Mouse (Mus musculus) brown adipose tissue, adult 24 weeks (tissue): Measurements from ENCODE around the gene Rab12. TPM values are rescaled to one million over a fixed set of nuclear protein-coding genes. Genes with fewer than 3 reads are reported as not detected.

ENCODE experiments used
- H3K27ac ChIP-seq: fragments of 200-500 bp; replicated peaks from 2 replicates; pipeline ENCODE4 v1.5.1; 2012; ENCODE audit warnings: low read depth, mild to moderate bottlenecking, low read length
- H3K4me1 ChIP-seq: fragments of 200-500 bp; 2 replicates; pipeline ENCODE4 v1.6.1; 2012; ENCODE audit warnings: low read length, mixed read lengths; ENCODE audit not compliant: control insufficient read depth, insufficient read depth, insufficient read length
- H3K4me3 ChIP-seq: fragments of 200-500 bp; 2 replicates; pipeline ENCODE4 v1.5.1; 2012; ENCODE audit warnings: low read depth, mild to moderate bottlenecking, low read length, moderate library complexity; ENCODE audit not compliant: insufficient read depth
- polyA plus RNA-seq: library from polyadenylated mRNA; stranded (reverse); fragments of >200 nt; gene quantifications from 2 replicates; pipeline ENCODE4 v1.2.4, GENCODE M21; 2012; ENCODE audit not compliant: missing spikeins, insufficient read depth, insufficient read length

Rab12 gene
- polyA plus RNA-seq, 1 experiment, result 97.9 TPM

- H3K27ac ChIP-seq, result no peak overlapping the region
- H3K4me3 ChIP-seq, result no peak overlapping the region
- peaks cover 12% of the 10 kb centered on the region; the same call in 1 of the 2 replicates for H3K4me1 ChIP-seq
Observed at GRCm38 (mm10) chr17:66512202-66512956, 7.2 kb downstream of the Rab12 start.

- Histone ChIP-seq H3K27ac (no peak overlapping the region), H3K4me3 (no peak overlapping the region), H3K4me1 (peaks cover 8% of the 10 kb centered on the region; the same call in 1 of the 2 replicates)
Observed at GRCm38 (mm10) chr17:66510221-66510683, 9.3 kb downstream of the Rab12 start.

- Histone ChIP-seq H3K4me1 (peaks cover 8% of the 10 kb centered on the region; the same call in 1 of the 2 replicates), H3K4me3 (no peak overlapping the region), H3K27ac (no peak overlapping the region)
Observed at GRCm38 (mm10) chr17:66507049-66507954, 12.2 kb downstream of the Rab12 start.

- no peak overlapping the region for H3K27ac ChIP-seq
- peaks cover 1% of the 10 kb centered on the region; the same call in 1 of the 2 replicates for H3K4me1 ChIP-seq
- H3K4me3 ChIP-seq, result no peak overlapping the region
Observed at GRCm38 (mm10) chr17:66504964-66505363, 14.6 kb downstream of the Rab12 start.

- Histone ChIP-seq H3K4me3 (no peak overlapping the region), H3K4me1 (no peaks in the 10 kb centered on the region), H3K27ac (no peak overlapping the region)
Observed at GRCm38 (mm10) chr17:66504248-66504647, 15.3 kb downstream of the Rab12 start.

DNA sequence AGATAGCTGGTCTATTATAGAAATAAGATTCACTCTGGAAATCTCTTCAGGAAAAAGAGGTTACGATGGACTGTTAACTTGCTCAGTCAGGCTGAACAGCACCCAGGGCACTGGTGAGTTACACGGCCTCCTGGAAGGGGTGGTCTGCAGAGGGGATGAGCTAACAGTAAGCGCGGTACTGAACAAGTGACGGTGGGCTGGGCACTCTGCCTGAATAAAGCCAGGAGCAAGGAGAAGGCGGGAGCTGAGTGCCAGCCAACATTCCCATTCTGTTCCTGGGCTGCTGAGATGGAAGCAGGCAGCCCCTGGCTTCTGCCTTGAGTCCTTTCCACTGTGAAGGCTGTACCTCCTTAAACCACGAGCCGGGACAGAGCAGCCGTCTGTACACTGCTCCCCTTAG lies 16.1 kb downstream of the Rab12 start:
- Histone ChIP-seq H3K4me3 (no peak overlapping the region), H3K4me1 (no peaks in the 10 kb centered on the region), H3K27ac (no peak overlapping the region)

GRCm38 (mm10) chr17:66502865-66503264 lies 16.7 kb downstream of the Rab12 start:
- no peak overlapping the region for H3K4me3 ChIP-seq
- H3K4me1 ChIP-seq, result no peaks in the 10 kb centered on the region
- H3K27ac ChIP-seq, result no peak overlapping the region

- no peaks in the 10 kb centered on the region for H3K4me1 ChIP-seq
- H3K27ac ChIP-seq, result no peak overlapping the region
- H3K4me3 ChIP-seq, result no peak overlapping the region
Observed at GRCm38 (mm10) chr17:66498598-66498997, 20.9 kb downstream of the Rab12 start.

GRCm38 (mm10) chr17:66496589-66496988 lies 22.9 kb downstream of the Rab12 start:
- Histone ChIP-seq H3K27ac (no peak overlapping the region), H3K4me1 (no peaks in the 10 kb centered on the region), H3K4me3 (no peak overlapping the region)

GRCm38 (mm10) chr17:66490022-66490601 lies 29.4 kb downstream of the Rab12 start:
- no peak overlapping the region for H3K27ac ChIP-seq
- H3K4me3 ChIP-seq, result no peak overlapping the region
- H3K4me1 ChIP-seq, result no peaks in the 10 kb centered on the region

- Histone ChIP-seq H3K4me3 (no peak overlapping the region), H3K27ac (no peak overlapping the region), H3K4me1 (no peaks in the 10 kb centered on the region)
Observed at GRCm38 (mm10) chr17:66486576-66486975, 33.0 kb downstream of the Rab12 start.

- Histone ChIP-seq H3K4me3 (no peak overlapping the region), H3K27ac (no peak overlapping the region), H3K4me1 (no peaks in the 10 kb centered on the region)
Observed at GRCm38 (mm10) chr17:66485742-66486141, 33.8 kb downstream of the Rab12 start.

GRCm38 (mm10) chr17:66484965-66485364 lies 34.6 kb downstream of the Rab12 start:
- Histone ChIP-seq H3K4me3 (no peak overlapping the region), H3K4me1 (no peaks in the 10 kb centered on the region)

DNA sequence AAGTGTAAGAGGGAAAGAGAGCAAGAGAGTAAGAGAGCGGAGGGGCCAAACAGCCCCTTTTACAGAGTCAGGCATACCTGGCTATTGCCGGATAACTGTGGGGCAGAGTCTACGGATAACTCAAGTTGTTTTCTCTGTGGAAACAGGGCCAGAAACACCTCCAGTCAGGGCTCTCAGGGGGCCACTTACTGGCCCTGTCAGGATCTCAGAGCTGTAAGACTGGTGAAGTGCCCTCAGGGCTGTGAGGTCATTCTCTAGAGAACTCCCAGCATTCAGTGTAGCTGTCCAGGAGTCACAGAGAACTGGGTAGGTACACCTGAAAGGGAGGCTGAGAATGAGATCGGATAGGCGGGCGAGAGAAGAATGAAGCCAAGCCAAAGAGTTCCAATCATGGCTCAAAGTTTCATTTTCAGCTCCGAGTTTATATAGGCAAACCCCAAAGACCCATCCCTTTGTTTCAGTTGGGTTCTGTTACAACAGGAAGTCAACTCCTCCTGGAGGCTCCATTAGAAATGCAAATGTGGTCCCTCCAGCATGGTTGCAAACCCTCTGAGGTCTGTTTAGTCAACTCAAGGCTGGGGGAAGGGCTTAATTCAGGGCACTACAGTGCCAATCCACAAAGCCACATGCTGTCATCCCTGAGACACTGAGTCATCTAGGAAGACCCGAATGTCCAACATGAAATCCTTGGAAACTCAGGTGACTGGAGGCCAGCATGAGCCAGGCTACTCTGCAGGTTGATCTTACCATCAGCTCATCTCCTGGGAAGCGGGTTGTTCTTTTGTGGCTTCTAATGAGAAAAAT lies 35.7 kb downstream of the Rab12 start:
- no peak overlapping the region for H3K27ac ChIP-seq
- H3K4me3 ChIP-seq, result no peak overlapping the region
- H3K4me1 ChIP-seq, result peaks cover 3% of the 10 kb centered on the region; the same call in 1 of the 2 replicates

More at GRCm38 (mm10) chr17:66484965-66485364, 34.6 kb downstream of the Rab12 start:
- H3K27ac ChIP-seq, result no peak overlapping the region
